Mouse (Mus musculus) left cerebral cortex, postnatal 14 days (tissue): ENCODE results near the gene Defa32. TPM values are rescaled to one million over a fixed set of nuclear protein-coding genes. Genes with fewer than 3 reads are reported as not detected.
"Not testable (repeated sequence)": the region's sequence is repeated elsewhere in the genome, so short reads cannot be mapped to it uniquely, and the experiment has no call there.

Source experiments
- DNase-seq, 2 experiments: peaks; one replicate each; pipeline ENCODE4 v3.0.0; 2021 to 2022; ENCODE audit warnings: low spot score in 2 of 2, mixed read lengths in 1 of 2
- intact Hi-C: fragments of 180-260 bp; cut with DNase I; formaldehyde crosslinking; loops from one replicate; pipeline ENCODE4 v1.15.1; 2025
- long read RNA-seq, 2 experiments: library from polyadenylated mRNA; stranded (forward); transcript quantifications; one replicate each; pipeline ENCODE4 v2.0.0; 2021
- total RNA-seq, 2 experiments: library from RNA; stranded (reverse); gene quantifications; 2 replicates each; pipeline ENCODE4 v1.2.3; 2021

The Defa32 gene
- not detected for total RNA-seq
- long read RNA-seq, experiment 1 = 0 reads
- long read RNA-seq, experiment 2 = 0 reads

GRCm38 (mm10) chr8:21528732-21529131, at the start of gene Defa32:
Gene Defa32, plus strand, starts transcription at chr8:21529032.
- DNase-seq, intact Hi-C loops: not testable (repeated sequence)

- DNase-seq, intact Hi-C loops: not testable (repeated sequence)
Observed at GRCm38 (mm10) chr8:21508958-21509357, 19.9 kb upstream of the Defa32 start, which contains the start of gene Defa20. Gene Defa20, plus strand, starts transcription at chr8:21509258.

- intact Hi-C loops = not testable (repeated sequence)
Observed at GRCm38 (mm10) chr8:21565086-21565485, 36.3 kb downstream of the Defa32 start, which contains the start of gene Defa37. Gene Defa37, plus strand, starts transcription at chr8:21565386.

More at GRCm38 (mm10) chr8:21565086-21565485, 36.3 kb downstream of the Defa32 start, which contains the start of gene Defa37:
- not testable (repeated sequence) for DNase-seq

Other genes starting within 250 kb of the Defa32 start
- not detected for gene Defa27, start 213.5 kb upstream of the Defa32 start, total RNA-seq
- gene Defa29, start 202.0 kb upstream of the Defa32 start, total RNA-seq = not detected
- gene Defa2, start 150.5 kb upstream of the Defa32 start, total RNA-seq = not detected
- not detected for gene Defa33, start 137.2 kb upstream of the Defa32 start, total RNA-seq
- gene Defa36, start 101.6 kb upstream of the Defa32 start, total RNA-seq = not detected
- gene Gm7849, start 72.5 kb upstream of the Defa32 start, total RNA-seq = not detected
- gene Defa20, start 19.8 kb upstream of the Defa32 start, total RNA-seq = not detected
- not detected for gene Defa37, start 36.4 kb downstream of the Defa32 start, total RNA-seq
- gene Defa28, start 54.0 kb downstream of the Defa32 start, total RNA-seq = not detected
- gene Gm7861, start 65.5 kb downstream of the Defa32 start, total RNA-seq = not detected
- gene Defa26, start 89.2 kb downstream of the Defa32 start, total RNA-seq = not detected
- gene Defa17, start 126.7 kb downstream of the Defa32 start, total RNA-seq = not detected
- not detected for gene Defa34, start 136.8 kb downstream of the Defa32 start, total RNA-seq
- not detected for gene AY761184, start 174.6 kb downstream of the Defa32 start, total RNA-seq
- gene Defa24, start 205.5 kb downstream of the Defa32 start, total RNA-seq = not detected